Mouse (Mus musculus) CH12.LX (cell line): ENCODE measurements around the gene Olfr1333.

Experiments used
- CTCF ChIP-seq, 2 experiments: IDR thresholded peaks in 1 of 2; conservative IDR thresholded peaks in 1 of 2; 2 replicates each; pipeline ENCODE4 v1.5.1; 2011 to 2012; ENCODE audit warnings: low read depth in 2 of 2, low read length in 2 of 2, improper control_type of control experiment in 1 of 2, inconsistent platforms in 1 of 2, mild to moderate bottlenecking in 1 of 2, moderate library complexity in 1 of 2
- EP300 ChIP-seq: IDR thresholded peaks from 2 replicates; pipeline ENCODE4 v1.6.1; 2011; ENCODE audit warnings: low read length, improper control_type of control experiment
- IRF4 ChIP-seq: IDR thresholded peaks from 2 replicates; pipeline ENCODE4 v1.6.1; 2014; ENCODE audit warnings: low read depth, mild to moderate bottlenecking, inconsistent platforms, low read length, improper control_type of control experiment

DNA sequence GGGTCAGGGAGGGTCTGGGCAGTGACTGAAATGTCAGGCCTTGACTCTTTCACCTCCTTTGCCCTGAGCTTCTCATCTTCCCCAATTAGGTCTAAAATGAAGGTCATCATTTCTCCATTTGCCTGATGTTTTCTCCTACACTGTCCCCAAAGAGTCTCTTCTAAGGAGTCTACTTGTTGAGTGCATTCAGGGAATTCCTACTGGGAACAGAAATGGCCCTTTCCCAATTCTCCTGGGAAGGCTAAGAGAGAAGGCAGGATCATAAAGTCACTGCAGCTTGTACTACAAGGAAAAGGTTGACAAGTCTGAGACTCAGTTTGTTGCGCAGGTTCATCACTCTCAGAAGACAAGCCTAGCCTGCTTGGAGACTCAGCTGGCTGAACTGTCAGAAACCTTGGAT is 28.3 kb upstream of the Olfr1333 start, which contains the start of gene Olfr1331:
- no peak for TF ChIP-seq IRF4
- TF ChIP-seq EP300: no peak
- no peak for TF ChIP-seq CTCF (conservative IDR thresholded peaks at IDR 0.05 in 1 of 2, IDR thresholded peaks at IDR 0.05 in 1 of 2; ENCODE audit: low read depth in 2 of 2, low read length in 2 of 2)
